Mouse (Mus musculus) erythroblast, embryonic 14.5 days (primary cell): Measurements from ENCODE around the gene Fasn. TPM values are rescaled to one million over a fixed set of nuclear protein-coding genes. Genes with fewer than 3 reads are reported as not detected.
"Not testable (repeated sequence)": the region's sequence is repeated elsewhere in the genome, so short reads cannot be mapped to it uniquely, and the experiment has no call there.

Experiments
- H3K27me3 ChIP-seq: 2 replicates; pipeline ENCODE4 v1.6.1; 2012; ENCODE audit warnings: inconsistent platforms; ENCODE audit not compliant: control insufficient read depth
- H3K36me3 ChIP-seq: 2 replicates; pipeline ENCODE4 v1.6.1; 2012; ENCODE audit warnings: mild to moderate bottlenecking, inconsistent platforms; ENCODE audit not compliant: control insufficient read depth
- H3K4me1 ChIP-seq: 2 replicates; pipeline ENCODE4 v1.6.1; 2012; ENCODE audit warnings: inconsistent platforms; ENCODE audit not compliant: control insufficient read depth
- H3K4me3 ChIP-seq: replicated peaks from 2 replicates; pipeline ENCODE3; 2012; ENCODE audit warnings: moderate library complexity, mild to moderate bottlenecking, inconsistent platforms
- H3K9me3 ChIP-seq: 2 replicates; pipeline ENCODE4 v1.6.1; 2012; ENCODE audit warnings: low read length, inconsistent platforms, mixed read lengths; ENCODE audit not compliant: control insufficient read depth
- GATA1 ChIP-seq: IDR thresholded peaks from 2 replicates; pipeline ENCODE4 v1.6.1; 2012; ENCODE audit warnings: low read length, inconsistent platforms, mixed read lengths
- TAL1 ChIP-seq: IDR thresholded peaks from 3 replicates; pipeline ENCODE4 v1.6.1; 2012; ENCODE audit warnings: low read length, inconsistent platforms, mixed read lengths
- polyA plus RNA-seq: library from polyadenylated mRNA; stranded (reverse); fragments of >175 nt; gene quantifications from 2 replicates; pipeline ENCODE4 v1.2.3, GENCODE M21; 2012

Gene Fasn
- polyA plus RNA-seq = 4.6 and 5.0 TPM in 2 replicates

DNA sequence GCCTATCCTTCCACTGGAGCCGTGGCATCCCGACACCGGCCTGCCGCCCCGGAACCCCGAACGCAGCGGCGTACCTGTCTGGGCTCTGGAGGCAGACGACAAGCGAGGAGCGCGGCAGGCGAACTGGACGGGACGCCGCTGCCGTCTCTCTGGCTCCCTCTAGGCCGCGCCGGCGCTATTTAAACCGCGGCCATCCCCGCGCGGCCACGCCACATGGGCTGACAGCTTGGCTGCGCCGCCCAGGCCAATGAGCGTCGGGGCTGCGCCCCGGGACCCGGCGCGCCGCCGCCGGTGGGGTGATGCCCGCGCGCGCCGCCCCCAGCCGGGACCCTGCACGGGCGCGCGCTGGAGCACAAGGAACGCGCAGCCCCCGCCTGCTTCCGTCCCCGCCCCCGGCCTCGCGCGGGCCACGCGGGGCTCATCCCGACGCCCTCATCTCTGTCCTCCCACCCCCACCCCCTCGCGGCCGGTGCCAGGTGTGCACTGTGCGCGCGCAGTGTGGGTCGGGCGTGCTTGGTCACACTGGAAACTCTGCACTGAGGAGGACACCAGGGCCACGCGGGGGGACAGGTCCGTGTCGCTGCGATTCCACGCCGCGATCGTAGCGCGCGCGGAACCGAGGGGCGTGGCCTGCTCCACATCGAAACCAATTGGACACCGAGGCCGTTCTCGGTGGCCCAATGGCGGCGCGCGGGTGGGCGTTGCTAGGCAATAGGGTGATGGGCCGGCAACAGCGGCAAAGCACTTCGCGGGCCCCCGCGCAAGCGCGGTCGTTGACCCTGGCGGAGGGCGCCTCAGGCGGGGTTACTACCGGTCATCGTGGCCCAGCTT lies at the start of gene Fasn:
Gene Fasn, minus strand, starts transcription at position 592 of the 831 bp plus-strand sequence.
- Histone ChIP-seq H3K4me3 (peak within 1 kb of the TSS; percentile 82), H3K9me3 (no peaks in the 10 kb centered on the region), H3K27me3 (no peaks in the 10 kb centered on the region), H3K36me3 (peaks cover 36% of the 10 kb centered on the region), H3K4me1 (peaks cover 53% of the 10 kb centered on the region)
- TF ChIP-seq TAL1 (no peak), GATA1 (no peak)

DNA sequence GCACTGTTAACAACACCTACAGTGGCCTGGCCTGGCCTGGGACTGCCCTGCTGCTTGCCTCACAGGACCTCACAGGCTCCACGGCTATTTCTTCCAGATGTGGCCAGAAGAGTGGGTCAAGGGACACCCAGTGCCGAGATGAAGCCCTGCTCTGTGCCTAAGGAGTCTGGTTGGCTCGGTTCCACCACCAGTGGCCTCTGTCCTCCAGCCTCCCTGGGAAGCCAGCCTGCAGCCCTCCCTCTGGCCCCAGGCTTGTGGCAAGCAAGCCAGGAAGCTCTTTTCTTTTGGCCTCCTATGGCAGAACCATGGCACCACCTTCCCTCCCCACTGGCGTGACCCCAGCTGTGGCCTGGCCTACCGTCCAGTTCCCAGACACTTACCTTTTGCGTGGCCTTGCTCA lies 48.9 kb upstream of the Fasn start:
- TF ChIP-seq GATA1 = no peak
- TF ChIP-seq TAL1 = no peak
- Histone ChIP-seq H3K4me1 (peaks cover 5% of the 10 kb centered on the region), H3K36me3 (peaks cover 13% of the 10 kb centered on the region), H3K9me3 (no peaks in the 10 kb centered on the region), H3K4me3 (no peak overlapping the region), H3K27me3 (no peaks in the 10 kb centered on the region)

- no peaks in the 10 kb centered on the region for H3K27me3 ChIP-seq
- peaks cover 5% of the 10 kb centered on the region for H3K4me1 ChIP-seq
- peaks cover 2% of the 10 kb centered on the region for H3K36me3 ChIP-seq
- no peaks in the 10 kb centered on the region for H3K9me3 ChIP-seq
- no peak overlapping the region for H3K4me3 ChIP-seq
- TF ChIP-seq TAL1 = no peak
These were observed 47.2 kb upstream of the Fasn start for GRCm38 (mm10) chr11:120871521-120871920.

DNA sequence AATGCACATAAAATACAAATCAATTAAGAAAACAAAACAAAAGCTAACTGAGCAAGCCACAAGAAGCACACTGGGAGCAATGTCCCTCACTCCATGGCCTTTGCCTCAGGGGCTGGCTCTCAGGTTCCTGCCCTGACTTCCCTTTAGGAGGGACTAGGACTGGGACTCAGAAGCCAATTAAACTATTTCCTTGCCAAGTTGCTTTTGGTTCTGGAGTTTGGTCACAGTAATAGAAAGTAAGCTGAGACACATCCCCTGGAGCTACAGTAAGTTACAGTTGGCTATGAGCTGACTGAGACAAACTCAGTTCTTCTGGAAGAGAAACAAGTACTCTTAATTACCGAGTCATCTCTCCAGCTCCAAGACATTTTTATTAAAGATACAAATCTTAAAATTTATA lies 41.5 kb upstream of the Fasn start:
- TF ChIP-seq TAL1 (no peak), GATA1 (no peak)
- Histone ChIP-seq H3K36me3 (peaks cover 14% of the 10 kb centered on the region), H3K4me3 (no peak overlapping the region), H3K4me1 (no peaks in the 10 kb centered on the region), H3K9me3 (no peaks in the 10 kb centered on the region), H3K27me3 (no peaks in the 10 kb centered on the region)

DNA sequence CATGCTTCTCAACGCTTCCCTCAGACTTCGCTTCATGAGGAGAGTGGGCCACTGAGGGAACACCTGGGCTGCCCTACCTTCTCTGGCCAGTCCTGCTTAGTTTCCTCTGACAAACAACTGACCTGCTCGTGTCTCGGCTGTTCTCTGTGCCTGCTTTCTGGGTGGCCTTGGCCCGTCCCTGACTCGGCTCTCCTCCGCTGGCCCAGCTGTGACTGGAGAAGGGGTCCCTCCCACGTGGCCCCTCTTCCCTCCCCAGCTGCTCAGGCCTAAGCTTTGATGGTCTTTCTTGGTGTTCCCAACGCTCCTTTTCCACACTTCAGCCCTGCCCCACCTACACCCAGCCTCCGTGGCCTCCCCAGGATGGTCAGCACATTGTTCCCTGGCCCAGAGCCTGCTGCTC lies 38.5 kb upstream of the Fasn start:
- TF ChIP-seq TAL1 = no peak
- TF ChIP-seq GATA1 = no peak
- Histone ChIP-seq H3K36me3 (peaks cover 29% of the 10 kb centered on the region), H3K9me3 (no peaks in the 10 kb centered on the region), H3K4me3 (no peak overlapping the region), H3K4me1 (peaks cover 5% of the 10 kb centered on the region), H3K27me3 (no peaks in the 10 kb centered on the region)

- peaks cover 42% of the 10 kb centered on the region for H3K36me3 ChIP-seq
- H3K9me3 ChIP-seq = peaks cover 11% of the 10 kb centered on the region
- H3K4me1 ChIP-seq = peaks cover 43% of the 10 kb centered on the region
- not testable (repeated sequence) for H3K4me3 ChIP-seq, H3K27me3 ChIP-seq
These were observed 31.6 kb upstream of the Fasn start for GRCm38 (mm10) chr11:120855938-120856337.

- Histone ChIP-seq H3K4me3 (no peak overlapping the region), H3K4me1 (peaks cover 50% of the 10 kb centered on the region), H3K36me3 (peaks cover 31% of the 10 kb centered on the region), H3K27me3 (no peaks in the 10 kb centered on the region), H3K9me3 (peaks cover 11% of the 10 kb centered on the region)
- TF ChIP-seq TAL1 = no peak
These were observed 29.4 kb upstream of the Fasn start for GRCm38 (mm10) chr11:120853788-120854187.

GRCm38 (mm10) chr11:120853158-120853557 lies 28.8 kb upstream of the Fasn start:
- no peak for TF ChIP-seq GATA1
- TF ChIP-seq TAL1 = no peak
- Histone ChIP-seq H3K4me3 (no peak overlapping the region), H3K4me1 (peaks cover 50% of the 10 kb centered on the region), H3K9me3 (peaks cover 11% of the 10 kb centered on the region), H3K36me3 (peaks cover 26% of the 10 kb centered on the region), H3K27me3 (no peaks in the 10 kb centered on the region)

DNA sequence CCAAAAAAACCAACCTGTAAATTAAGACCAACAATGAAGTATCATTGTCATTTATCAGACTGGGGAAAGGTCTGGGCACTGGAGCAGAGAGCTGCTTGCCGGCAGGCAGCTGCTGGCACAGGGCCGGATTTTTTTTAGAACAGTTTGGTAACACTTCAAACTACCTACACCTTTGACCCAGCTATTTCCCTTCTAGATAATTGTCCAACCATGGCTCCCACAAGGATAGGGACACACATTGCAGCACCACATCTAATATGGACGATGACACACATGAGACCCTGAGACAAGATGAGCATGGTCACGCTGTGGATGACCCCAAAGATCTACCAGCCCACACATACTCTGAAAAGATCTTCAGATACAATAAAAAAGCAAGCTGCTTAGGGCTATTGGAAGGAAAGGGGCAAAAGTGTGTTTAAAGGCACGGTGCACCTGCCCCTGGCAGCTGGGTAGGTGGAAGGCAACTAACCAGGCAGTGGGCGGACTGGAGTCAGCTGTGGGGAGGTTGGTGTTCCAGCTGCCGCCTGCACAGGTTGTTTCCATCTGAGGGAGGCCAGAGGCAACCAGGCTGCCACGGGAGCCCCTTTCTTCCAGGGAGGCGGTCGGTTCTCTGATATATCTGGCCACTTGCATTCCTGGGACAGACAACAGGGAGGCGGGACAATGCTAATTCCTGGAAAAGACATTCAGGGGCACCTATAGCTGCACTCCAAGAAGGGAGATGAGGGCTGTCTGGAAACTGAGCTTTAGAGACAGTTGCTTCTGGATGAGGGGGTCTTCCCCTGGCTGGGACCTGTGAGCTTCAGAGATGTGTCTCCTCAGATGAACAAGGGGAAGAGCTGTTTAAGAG lies 28.0 kb upstream of the Fasn start:
- no peaks in the 10 kb centered on the region for H3K27me3 ChIP-seq
- TF ChIP-seq TAL1 (no peak), GATA1 (no peak)
- H3K36me3 ChIP-seq = peaks cover 22% of the 10 kb centered on the region
- peaks cover 50% of the 10 kb centered on the region for H3K4me1 ChIP-seq
- peaks cover 11% of the 10 kb centered on the region for H3K9me3 ChIP-seq
- H3K4me3 ChIP-seq = no peak overlapping the region
